Mouse (Mus musculus): Measurements from ENCODE around the gene Olfr97.

- no peak for TF ChIP-seq POLR2A (IDR thresholded peaks at IDR 0.05; ENCODE audit: borderline replicate concordance, extremely low read depth, low read depth, low read length)
- no peak for TF ChIP-seq CTCF (IDR thresholded peaks at IDR 0.05; ENCODE audit: insufficient read depth, low read length)
Measured at GRCm38 (mm10) chr17:37200894-37201293, 36.2 kb downstream of the Olfr97 start, which contains the start of gene Olfr94.

All from lung, adult 2 months (tissue).